Mouse (Mus musculus) kidney, adult 2 months (tissue): ENCODE measurements around the gene Ufc1.

Experiments used
- CTCF ChIP-seq: fragments of 200-500 bp; conservative IDR thresholded peaks from 2 replicates; pipeline ENCODE4 v1.5.1; 2011; ENCODE audit warnings: low read depth, mild to moderate bottlenecking, control low read depth, low read length, moderate library complexity, mixed read lengths; ENCODE audit not compliant: insufficient read depth, insufficient read length
- POLR2A ChIP-seq: fragments of 200-500 bp; IDR thresholded peaks from one replicate; pipeline ENCODE4 v1.6.1; 2011; ENCODE audit warnings: low read depth, low read length, control low read depth

DNA sequence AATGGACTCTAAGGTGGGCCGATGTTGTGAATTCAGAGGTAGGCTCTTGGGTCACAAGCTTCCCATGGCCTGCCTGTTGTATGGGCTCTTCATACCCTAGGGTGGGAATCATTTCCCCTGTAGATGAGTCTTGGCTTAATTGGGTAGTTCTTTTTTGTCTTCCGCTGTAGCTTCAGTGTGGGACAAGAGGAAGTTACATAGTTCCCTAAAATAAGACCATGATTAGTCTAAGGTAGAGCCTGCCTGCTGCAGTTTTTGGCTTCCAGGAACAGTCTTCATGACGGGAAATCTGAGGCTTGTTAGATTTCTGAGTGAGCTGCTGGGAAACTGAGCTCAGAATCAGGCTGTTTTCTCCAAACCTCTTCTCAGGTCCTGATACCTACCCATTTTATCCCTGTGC lies 22.7 kb downstream of the Ufc1 start:
- TF ChIP-seq CTCF (no peak), POLR2A (no peak)
